Mouse (Mus musculus) bone marrow, adult 2 months (tissue): ENCODE measurements around the gene Mrps16.

ENCODE experiments used
- CTCF ChIP-seq: fragments of 200-500 bp; IDR thresholded peaks from 2 replicates; pipeline ENCODE4 v1.5.1; 2011; ENCODE audit warnings: low read length, control low read depth; ENCODE audit not compliant: control insufficient read depth, insufficient read depth
- POLR2A ChIP-seq: fragments of 200-500 bp; IDR thresholded peaks from 2 replicates; pipeline ENCODE4 v1.6.1; 2011; ENCODE audit warnings: low read depth, mild to moderate bottlenecking, control low read depth, low read length, borderline replicate concordance; ENCODE audit not compliant: control insufficient read depth

DNA sequence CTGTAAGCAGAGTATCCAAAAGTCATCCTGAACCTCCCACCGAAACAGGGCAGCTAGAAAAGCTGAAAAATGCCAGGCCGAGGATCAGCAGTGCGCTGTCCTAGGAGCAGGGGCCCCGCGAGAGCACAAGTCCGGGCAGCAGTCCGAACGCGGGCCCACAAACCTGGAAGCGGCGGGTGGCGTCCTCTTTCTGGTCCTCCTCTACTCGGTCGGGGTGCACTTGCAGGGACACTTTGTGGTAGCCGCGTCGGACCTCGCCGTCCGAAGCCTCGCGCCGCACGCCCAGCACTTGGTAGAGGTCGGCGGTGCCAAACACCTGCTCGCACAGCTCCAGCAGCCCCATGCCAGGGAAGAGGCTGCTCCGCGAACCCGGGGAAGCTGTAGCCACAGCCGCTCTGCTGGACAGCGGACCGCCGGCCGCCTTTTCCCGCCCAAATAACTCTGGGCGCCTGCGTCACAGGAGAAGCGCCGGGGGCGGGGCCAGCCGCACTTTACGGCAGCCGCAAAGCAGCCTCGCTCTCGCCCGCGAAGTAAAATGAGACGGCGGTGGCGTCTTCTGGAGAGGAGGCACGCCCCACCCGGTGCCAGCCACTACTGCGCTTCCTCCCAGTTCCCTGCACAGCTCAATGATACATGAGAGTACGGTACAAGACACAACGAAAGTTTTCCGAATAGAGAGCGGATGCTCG lies 4.8 kb downstream of the Mrps16 start, which contains the start of gene Dnajc9:
- TF ChIP-seq POLR2A (peak; percentile 73; the same call in 1 of the 2 replicates), CTCF (no peak)
